Mouse (Mus musculus): ENCODE results near the gene Rara. TPM values are rescaled to one million over a fixed set of nuclear protein-coding genes. Genes with fewer than 3 reads are reported as not detected.

The Rara gene
- polyA plus RNA-seq, 1 experiment from 2014 or later: 53.5 TPM

DNA sequence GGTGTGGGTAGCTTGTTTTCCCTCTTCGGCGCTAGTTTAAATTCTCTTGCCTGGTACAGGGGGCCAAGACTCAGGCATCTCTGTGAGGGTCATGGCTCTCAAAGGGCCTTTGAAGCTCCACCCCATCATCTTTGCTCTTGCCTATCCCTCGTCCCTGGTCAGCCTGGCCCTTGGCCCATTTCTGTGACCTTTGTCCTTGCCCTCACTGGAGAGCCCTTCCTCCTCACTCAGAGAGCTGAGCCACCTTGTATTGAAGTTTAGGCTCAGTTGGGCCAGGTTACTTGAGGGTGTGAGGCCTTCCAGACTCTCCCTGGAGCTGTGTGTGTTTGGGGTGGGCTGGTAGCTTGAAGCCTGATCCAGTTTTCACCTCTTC lies 18.0 kb downstream of the Rara start:
- no peak for ATAC-seq (ENCODE audit: insufficient number of reproducible peaks, low FRiP score, low TSS enrichment, low read depth)
- Histone ChIP-seq H3K4me1 (peaks cover 92% of the 10 kb centered on the region), H3K4me3 (replicated peaks) (no peak overlapping the region), H3K36me3 (peaks cover 7% of the 10 kb centered on the region; the same call in 1 of the 2 replicates), H3K4me2 (replicated peaks) (no peak overlapping the region), H3K27ac (replicated peaks) (peak overlapping the region; percentile 96), H3K9ac (no peak overlapping the region), H3K27me3 (no peaks in the 10 kb centered on the region), H3K9me3 (replicated peaks) (no peaks in the 10 kb centered on the region)
- 24% methylated on average over 3 of the region's 3 CpGs for WGBS

DNA sequence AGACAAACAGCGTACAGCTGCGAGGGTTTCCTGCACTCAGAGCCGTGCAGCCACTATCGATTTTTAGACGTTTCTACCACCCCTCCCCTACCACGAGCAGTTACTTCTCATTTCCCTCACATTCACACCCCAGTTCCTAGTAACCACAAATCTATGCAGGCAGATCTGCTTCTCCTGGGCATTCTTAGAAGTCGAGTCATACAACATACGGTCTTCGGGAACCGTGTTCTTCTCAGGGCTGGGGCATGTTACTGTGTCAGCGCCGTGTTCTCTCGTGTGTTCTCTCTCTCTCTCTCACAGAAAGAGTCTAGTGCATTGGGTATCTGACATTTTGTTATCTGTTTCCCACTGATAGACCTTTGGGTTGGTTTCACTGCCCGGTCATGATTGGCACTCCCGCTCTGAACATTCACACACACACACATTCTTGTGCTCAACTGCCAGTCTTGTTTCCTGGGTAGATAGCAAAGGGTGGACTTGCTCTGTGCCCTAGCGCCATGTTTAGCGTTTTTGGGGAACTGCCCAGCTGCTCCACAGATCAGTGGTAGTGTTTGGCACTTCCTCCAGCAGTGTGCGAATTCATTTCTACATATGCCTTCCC lies 20.5 kb downstream of the Rara start:
- Histone ChIP-seq H3K9me3 (replicated peaks) (no peaks in the 10 kb centered on the region), H3K4me3 (replicated peaks) (no peak overlapping the region), H3K4me1 (peaks cover 88% of the 10 kb centered on the region), H3K9ac (no peak overlapping the region), H3K27me3 (no peaks in the 10 kb centered on the region), H3K27ac (replicated peaks) (no peak overlapping the region), H3K36me3 (peaks cover 22% of the 10 kb centered on the region; the same call in 1 of the 2 replicates), H3K4me2 (replicated peaks) (no peak overlapping the region)
- WGBS: 63% methylated on average over 18 of the region's 18 CpGs
- no peak for ATAC-seq (ENCODE audit: insufficient number of reproducible peaks, low FRiP score, low TSS enrichment, low read depth)

DNA sequence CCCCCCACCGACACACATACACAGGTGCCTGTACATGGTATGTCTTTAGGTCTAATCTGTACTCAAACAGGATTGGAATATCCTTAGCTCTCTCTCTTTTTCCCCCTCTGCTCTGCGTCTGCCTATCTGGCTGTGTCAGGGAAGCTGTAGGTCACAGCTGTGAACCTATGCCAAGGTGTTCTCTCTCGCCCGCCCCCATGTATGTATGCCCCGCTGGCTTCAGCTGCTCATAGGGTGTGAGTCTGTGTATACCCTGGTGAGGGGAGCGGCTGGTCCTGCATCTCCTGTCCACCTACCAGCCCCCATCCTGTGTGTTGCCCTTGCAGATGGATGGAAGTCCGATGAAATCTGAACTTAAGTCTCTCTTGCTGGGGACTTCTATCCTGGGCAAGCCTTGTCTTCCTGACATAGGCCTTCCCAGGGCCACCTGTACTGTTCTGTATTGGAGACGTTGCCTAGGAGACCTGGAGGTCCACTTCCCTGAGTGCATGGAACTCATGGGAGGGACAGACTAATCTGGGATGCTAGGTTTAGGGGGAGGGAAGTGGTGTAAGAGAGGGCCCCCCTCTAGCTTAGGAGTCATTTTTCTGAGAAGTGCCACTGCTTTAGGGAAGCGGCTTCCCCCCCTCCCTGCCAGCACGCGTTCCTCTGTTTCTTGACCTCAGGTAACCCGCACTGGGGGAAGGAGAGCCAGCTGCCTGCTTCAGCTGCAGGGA lies 21.8 kb downstream of the Rara start:
- 63% methylated on average over 12 of the region's 12 CpGs for WGBS
- Histone ChIP-seq H3K4me1 (peaks cover 87% of the 10 kb centered on the region), H3K27me3 (no peaks in the 10 kb centered on the region), H3K9me3 (replicated peaks) (no peaks in the 10 kb centered on the region), H3K9ac (no peak overlapping the region), H3K36me3 (peaks cover 22% of the 10 kb centered on the region; the same call in 1 of the 2 replicates), H3K27ac (replicated peaks) (0 out of 2 replicates have a peak overlapping the region, but pooled peaks have one; percentile 7), H3K4me2 (replicated peaks) (no peak overlapping the region), H3K4me3 (replicated peaks) (no peak overlapping the region)
- ATAC-seq (ENCODE audit: insufficient number of reproducible peaks, low FRiP score, low TSS enrichment, low read depth): no peak

DNA sequence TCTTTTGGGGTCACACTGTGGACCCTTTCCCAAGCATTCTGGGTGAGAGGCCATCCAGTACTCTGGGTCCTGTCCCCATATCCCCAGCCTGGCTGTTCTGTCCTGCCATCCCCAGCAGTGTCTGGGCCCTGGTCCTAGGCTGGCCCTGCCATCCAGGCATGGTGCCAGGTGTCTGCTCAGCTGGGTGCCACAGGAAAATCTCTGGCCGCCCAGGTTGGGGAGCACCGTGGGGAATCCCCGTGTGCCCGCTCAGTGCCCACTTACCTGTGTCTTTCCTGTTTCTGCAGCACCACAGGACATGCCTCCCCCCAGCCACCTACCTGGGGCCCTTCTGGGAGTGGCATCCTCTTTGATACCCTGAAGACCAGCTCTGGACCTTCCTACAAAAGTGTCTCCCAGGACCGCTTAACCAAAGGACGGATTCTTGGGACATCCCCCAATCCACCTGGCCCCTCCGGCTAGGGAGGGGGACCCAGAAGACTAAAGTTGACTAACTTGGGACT lies 22.4 kb downstream of the Rara start:
- Histone ChIP-seq H3K4me3 (replicated peaks) (no peak overlapping the region), H3K27ac (replicated peaks) (no peak overlapping the region), H3K9ac (no peak overlapping the region), H3K4me2 (replicated peaks) (no peak overlapping the region), H3K9me3 (replicated peaks) (no peaks in the 10 kb centered on the region), H3K4me1 (peaks cover 87% of the 10 kb centered on the region), H3K27me3 (no peaks in the 10 kb centered on the region), H3K36me3 (peaks cover 22% of the 10 kb centered on the region; the same call in 1 of the 2 replicates)
- no peak for ATAC-seq (ENCODE audit: insufficient number of reproducible peaks, low FRiP score, low TSS enrichment, low read depth)
- 85% methylated on average over 7 of the region's 7 CpGs for WGBS

DNA sequence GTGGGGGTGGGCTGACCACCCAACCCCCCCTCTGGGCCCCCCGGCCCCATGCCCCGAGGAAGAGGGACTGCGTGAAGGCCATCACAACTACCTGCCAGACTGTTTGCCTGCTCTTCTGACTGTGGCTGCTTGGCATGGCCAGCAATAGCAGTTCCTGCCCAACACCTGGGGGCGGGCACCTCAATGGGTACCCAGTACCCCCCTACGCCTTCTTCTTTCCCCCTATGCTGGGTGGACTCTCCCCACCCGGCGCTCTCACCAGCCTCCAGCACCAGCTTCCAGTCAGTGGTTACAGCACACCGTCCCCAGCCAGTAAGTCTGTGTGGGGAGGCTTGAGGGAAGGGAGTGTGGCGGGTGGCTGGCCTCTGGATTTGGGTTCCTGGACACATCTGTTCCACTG lies 22.9 kb downstream of the Rara start:
- 82% methylated on average over 9 of the region's 9 CpGs for WGBS
- Histone ChIP-seq H3K4me2 (replicated peaks) (no peak overlapping the region), H3K27ac (replicated peaks) (peak overlapping the region; percentile 81; the same call in 1 of the 2 replicates), H3K4me3 (replicated peaks) (no peak overlapping the region), H3K9me3 (replicated peaks) (no peaks in the 10 kb centered on the region), H3K4me1 (peaks cover 87% of the 10 kb centered on the region), H3K36me3 (peaks cover 22% of the 10 kb centered on the region; the same call in 1 of the 2 replicates), H3K9ac (no peak overlapping the region), H3K27me3 (no peaks in the 10 kb centered on the region)
- ATAC-seq (ENCODE audit: insufficient number of reproducible peaks, low FRiP score, low TSS enrichment, low read depth): no peak

DNA sequence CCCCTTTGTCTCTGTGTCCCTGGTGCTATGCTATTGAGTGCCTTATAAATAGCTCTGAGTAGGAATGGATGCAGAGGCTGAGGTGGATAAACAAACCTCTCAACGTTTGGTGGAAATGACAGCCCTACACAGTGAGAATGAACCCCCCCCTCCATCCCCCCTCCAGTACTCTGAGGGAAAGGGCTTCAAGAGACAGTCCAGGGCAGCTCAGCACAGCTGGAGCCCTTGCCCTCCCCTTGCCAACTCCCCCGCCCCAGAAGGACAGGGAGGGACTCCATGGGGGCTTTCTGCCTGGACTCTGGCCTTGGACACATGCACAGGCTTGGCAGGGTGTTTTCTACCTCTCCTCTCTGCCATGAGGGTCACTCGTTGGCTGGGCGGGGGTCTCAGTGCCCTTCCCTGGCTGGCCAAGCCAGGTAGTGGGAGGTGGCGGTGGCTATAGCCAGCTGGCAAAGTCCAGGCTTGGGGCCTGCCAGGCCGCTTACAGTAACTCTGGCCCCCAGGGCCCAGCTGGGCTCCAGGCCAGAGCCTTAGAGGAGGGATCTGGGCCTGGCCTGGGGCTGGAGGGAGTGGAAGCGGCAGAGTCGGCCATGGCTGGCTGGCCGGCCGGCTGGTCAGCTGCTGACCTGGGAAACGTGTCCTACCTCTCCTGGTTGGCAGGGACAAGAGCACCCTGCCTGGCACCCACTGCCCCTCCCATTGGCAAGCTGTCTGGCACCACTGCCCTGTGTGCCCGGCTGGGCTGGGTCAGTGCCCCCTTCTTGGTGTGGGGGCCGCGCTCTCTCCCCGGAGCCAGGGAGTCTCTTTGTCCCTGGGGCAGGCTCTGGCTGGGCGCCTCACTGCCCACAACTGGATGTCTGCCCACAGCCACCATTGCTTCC lies 23.6 kb downstream of the Rara start:
- Histone ChIP-seq H3K27ac (replicated peaks) (peak overlapping the region; percentile 81), H3K4me3 (replicated peaks) (no peak overlapping the region), H3K4me1 (peaks cover 84% of the 10 kb centered on the region), H3K9ac (0 out of 2 replicates have a peak overlapping the region, but pooled peaks have one; percentile 0), H3K9me3 (replicated peaks) (no peaks in the 10 kb centered on the region), H3K4me2 (replicated peaks) (peak overlapping the region; percentile 31), H3K36me3 (peaks cover 22% of the 10 kb centered on the region; the same call in 1 of the 2 replicates), H3K27me3 (no peaks in the 10 kb centered on the region)
- peak; percentile 52 for ATAC-seq (ENCODE audit: insufficient number of reproducible peaks, low FRiP score, low TSS enrichment, low read depth)
- WGBS: 50% methylated on average over 16 of the region's 16 CpGs

DNA sequence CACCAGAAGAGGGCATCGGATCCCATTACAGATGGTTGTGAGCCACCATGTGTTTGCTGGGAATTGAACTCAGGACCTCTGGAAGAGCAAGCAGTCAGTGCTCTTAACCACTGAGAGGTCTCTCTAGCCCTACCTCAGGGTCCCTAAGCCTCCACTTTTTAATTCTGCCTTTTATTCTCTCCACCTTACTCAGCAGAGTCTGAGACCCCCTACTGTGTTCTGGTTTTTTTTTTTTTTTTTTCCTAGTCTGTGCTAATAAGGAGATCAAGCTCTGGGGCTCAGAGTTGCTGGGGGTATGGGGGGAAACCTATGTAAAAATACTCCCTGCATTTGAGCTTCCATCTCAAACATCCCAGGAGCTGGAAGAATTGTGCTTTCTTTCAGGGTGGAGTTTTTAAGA lies 24.5 kb downstream of the Rara start:
- no peaks in the 10 kb centered on the region for H3K27me3 ChIP-seq
- peaks cover 79% of the 10 kb centered on the region for H3K4me1 ChIP-seq
- H3K9ac ChIP-seq: no peak overlapping the region
- no peak overlapping the region for H3K4me3 ChIP-seq (replicated peaks)
- peak overlapping the region; percentile 81; the same call in 1 of the 2 replicates for H3K27ac ChIP-seq (replicated peaks)
- H3K9me3 ChIP-seq (replicated peaks): no peaks in the 10 kb centered on the region
- no peak for ATAC-seq (ENCODE audit: insufficient number of reproducible peaks, low FRiP score, low TSS enrichment, low read depth)
- H3K36me3 ChIP-seq: peaks cover 30% of the 10 kb centered on the region; the same call in 1 of the 2 replicates
- no peak overlapping the region for H3K4me2 ChIP-seq (replicated peaks)
- whole genome bisulfite sequencing: 90% methylated on average over 1 of the region's 1 CpGs

DNA sequence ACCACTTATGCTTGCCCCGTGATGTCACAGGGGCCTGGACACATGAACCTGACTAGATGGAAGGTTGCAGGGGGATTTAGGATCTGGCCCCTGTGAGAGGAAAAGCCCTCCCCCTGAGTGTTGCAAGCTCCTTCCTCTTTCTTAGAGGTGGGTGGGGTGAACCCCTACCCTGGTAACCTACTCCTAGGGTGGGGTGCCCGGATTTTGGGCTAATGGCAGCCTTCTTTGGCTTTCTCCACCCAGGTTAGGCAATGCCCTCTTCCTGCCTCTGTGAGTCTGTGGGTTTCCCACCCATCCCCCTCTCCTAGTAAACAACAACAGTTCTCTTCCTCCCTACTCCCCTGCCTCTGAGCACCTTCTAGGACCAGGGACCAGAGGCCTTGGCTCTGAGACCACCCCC lies 25.1 kb downstream of the Rara start:
- H3K27me3 ChIP-seq: no peaks in the 10 kb centered on the region
- 58% methylated on average over 2 of the region's 2 CpGs for WGBS
- no peak for ATAC-seq (ENCODE audit: insufficient number of reproducible peaks, low FRiP score, low TSS enrichment, low read depth)
- no peak overlapping the region for H3K4me3 ChIP-seq (replicated peaks)
- H3K9ac ChIP-seq: no peak overlapping the region
- no peak overlapping the region for H3K27ac ChIP-seq (replicated peaks)
- peaks cover 36% of the 10 kb centered on the region for H3K36me3 ChIP-seq
- no peak overlapping the region for H3K4me2 ChIP-seq (replicated peaks)
- peaks cover 72% of the 10 kb centered on the region for H3K4me1 ChIP-seq
- no peaks in the 10 kb centered on the region for H3K9me3 ChIP-seq (replicated peaks)

DNA sequence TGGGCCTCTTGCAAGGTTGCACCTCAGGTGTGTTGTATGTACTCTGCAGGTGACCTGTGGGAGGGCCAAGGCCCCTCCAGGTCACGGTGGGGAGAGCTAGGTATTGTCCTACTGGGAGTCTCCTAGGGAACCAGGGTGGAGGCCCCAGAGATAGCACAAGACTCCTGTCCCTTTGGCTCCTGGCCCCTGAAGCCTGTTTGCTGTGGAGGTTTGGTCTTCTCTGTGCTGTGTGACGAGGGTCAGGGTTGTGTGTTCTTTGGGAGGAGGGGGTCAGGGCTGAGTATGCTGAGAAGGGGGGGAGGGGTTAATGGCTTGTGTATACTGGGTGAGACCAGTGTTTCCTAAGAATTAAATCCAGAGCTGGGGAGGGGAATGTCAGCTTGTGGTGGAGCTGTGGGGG lies 25.7 kb downstream of the Rara start:
- WGBS: 45% methylated on average over 2 of the region's 2 CpGs
- peaks cover 66% of the 10 kb centered on the region for H3K4me1 ChIP-seq
- H3K4me2 ChIP-seq (replicated peaks): no peak overlapping the region
- ATAC-seq (ENCODE audit: insufficient number of reproducible peaks, low FRiP score, low TSS enrichment, low read depth): no peak
- no peaks in the 10 kb centered on the region for H3K9me3 ChIP-seq (replicated peaks)
- H3K27me3 ChIP-seq: no peaks in the 10 kb centered on the region
- 0 out of 2 replicates have a peak overlapping the region, but pooled peaks have one; percentile 68 for H3K27ac ChIP-seq (replicated peaks)
- peaks cover 39% of the 10 kb centered on the region for H3K36me3 ChIP-seq
- no peak overlapping the region for H3K4me3 ChIP-seq (replicated peaks)
- H3K9ac ChIP-seq: no peak overlapping the region

DNA sequence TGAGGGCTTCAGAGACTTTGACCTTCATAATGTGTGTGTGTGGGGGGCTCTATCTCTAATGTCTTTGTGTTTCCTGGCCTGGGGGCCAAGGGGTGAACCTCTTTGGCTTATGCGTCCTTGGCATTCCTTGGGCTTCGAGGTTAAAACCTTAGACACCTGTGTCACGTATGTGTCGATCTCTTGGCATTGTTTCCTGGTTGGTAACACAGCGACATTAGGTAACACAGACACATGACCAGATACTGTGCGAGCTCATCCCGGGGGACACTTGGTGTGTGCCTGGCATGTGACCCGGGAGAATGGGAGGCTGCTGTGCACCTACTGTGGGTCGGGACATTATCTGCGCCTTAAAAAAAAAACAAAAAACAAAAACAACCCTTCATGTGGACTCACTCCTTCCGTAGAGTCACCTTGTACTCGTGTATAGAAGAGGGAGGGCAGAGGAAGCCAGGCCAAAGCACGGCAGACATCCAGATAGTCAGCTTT lies 26.3 kb downstream of the Rara start:
- no peak for ATAC-seq (ENCODE audit: insufficient number of reproducible peaks, low FRiP score, low TSS enrichment, low read depth)
- H3K27ac ChIP-seq (replicated peaks): 0 out of 2 replicates have a peak overlapping the region, but pooled peaks have one; percentile 68
- no peaks in the 10 kb centered on the region for H3K9me3 ChIP-seq (replicated peaks)
- H3K4me2 ChIP-seq (replicated peaks): no peak overlapping the region
- H3K4me1 ChIP-seq: peaks cover 67% of the 10 kb centered on the region
- peaks cover 39% of the 10 kb centered on the region for H3K36me3 ChIP-seq
- no peak overlapping the region for H3K9ac ChIP-seq
- no peak overlapping the region for H3K4me3 ChIP-seq (replicated peaks)
- no peaks in the 10 kb centered on the region for H3K27me3 ChIP-seq
- WGBS: 27% methylated on average over 13 of the region's 13 CpGs

All from embryonic facial prominence, embryonic 15.5 days (tissue).